Mouse (Mus musculus): ENCODE results near the gene Prorsd1. TPM values are rescaled to one million over a fixed set of nuclear protein-coding genes. Genes with fewer than 3 reads are reported as not detected.
"Not testable (repeated sequence)": the region's sequence is repeated elsewhere in the genome, so short reads cannot be mapped to it uniquely, and the experiment has no call there.

Prorsd1 gene
- 10 to 100 TPM; 18.1 to 20.7 TPM for total RNA-seq (2021)
- long read RNA-seq, experiment 1, transcript Prorsd1-202 (3 exons, 2,126 nt), result minor isoform, 8 of 63 reads
- long read RNA-seq, experiment 1, transcript Prorsd1-201 (2 exons, 918 nt), result major isoform, 50 of 63 reads
- long read RNA-seq, experiment 1, partial matches to known transcripts, result 0 of 63 reads
- long read RNA-seq, experiment 1, other reads (novel, unspliced or antisense), result 5 of 63 reads
- long read RNA-seq, experiment 2, transcript Prorsd1-202 (3 exons, 2,126 nt), result minor isoform, 10 of 46 reads
- long read RNA-seq, experiment 2, transcript Prorsd1-201 (2 exons, 918 nt), result major isoform, 35 of 46 reads
- long read RNA-seq, experiment 2, partial matches to known transcripts, result 0 of 46 reads
- long read RNA-seq, experiment 2, other reads (novel, unspliced or antisense), result 1 of 46 reads

- peak; percentile 88 for DNase-seq
Measured at GRCm38 (mm10) chr11:29514682-29515412, at the start of gene Prorsd1. Gene Prorsd1, minus strand, starts transcription at chr11:29515033.

- no peak for DNase-seq
Measured at GRCm38 (mm10) chr11:29563406-29563805, 48.6 kb upstream of the Prorsd1 start.

- DNase-seq, result no peak
Measured at GRCm38 (mm10) chr11:29560990-29561389, 46.2 kb upstream of the Prorsd1 start.

GRCm38 (mm10) chr11:29560452-29560851 lies 45.6 kb upstream of the Prorsd1 start:
- no peak for DNase-seq

GRCm38 (mm10) chr11:29549425-29549778 lies 34.6 kb upstream of the Prorsd1 start:
- DNase-seq, result no peak

- DNase-seq, result no peak
Measured at GRCm38 (mm10) chr11:29548504-29549424, 33.9 kb upstream of the Prorsd1 start.

- DNase-seq, result peak; percentile 90
Measured at GRCm38 (mm10) chr11:29547752-29548503, 33.1 kb upstream of the Prorsd1 start, which contains the start of the genes Clhc1 and Rps27a. Gene Clhc1, plus strand, starts transcription at chr11:29547950. Gene Rps27a, minus strand, starts transcription at chr11:29548109.

- no peak for DNase-seq
Measured at GRCm38 (mm10) chr11:29547249-29547751, 32.5 kb upstream of the Prorsd1 start.

GRCm38 (mm10) chr11:29546762-29547161 lies 31.9 kb upstream of the Prorsd1 start:
- DNase-seq, result no peak

GRCm38 (mm10) chr11:29546297-29546696 lies 31.5 kb upstream of the Prorsd1 start:
- DNase-seq, result not testable (repeated sequence)

- not testable (repeated sequence) for DNase-seq
Measured at GRCm38 (mm10) chr11:29545150-29545752, 30.4 kb upstream of the Prorsd1 start.

GRCm38 (mm10) chr11:29544225-29544945 lies 29.6 kb upstream of the Prorsd1 start:
- DNase-seq, result no peak

- no peak for DNase-seq
Measured at GRCm38 (mm10) chr11:29538201-29538600, 23.4 kb upstream of the Prorsd1 start.

- peak; percentile 78 for DNase-seq
Measured at GRCm38 (mm10) chr11:29525988-29526794, 11.4 kb upstream of the Prorsd1 start, which contains the start of gene Mtif2. Gene Mtif2, plus strand, starts transcription at chr11:29526408.

- DNase-seq, result no peak
Measured at GRCm38 (mm10) chr11:29514325-29514681, 530 bp downstream of the Prorsd1 start.

- DNase-seq, result no peak
Measured at GRCm38 (mm10) chr11:29512818-29513535, 1.9 kb downstream of the Prorsd1 start.

- DNase-seq, result no peak
Measured at GRCm38 (mm10) chr11:29509421-29509820, 5.4 kb downstream of the Prorsd1 start.

GRCm38 (mm10) chr11:29504899-29505625 lies 9.8 kb downstream of the Prorsd1 start:
- no peak for DNase-seq

All from gastrocnemius, postnatal 25 days (tissue).